16 mouse cellular contexts compared by ENCODE assay signal in the genomic region with DNA sequence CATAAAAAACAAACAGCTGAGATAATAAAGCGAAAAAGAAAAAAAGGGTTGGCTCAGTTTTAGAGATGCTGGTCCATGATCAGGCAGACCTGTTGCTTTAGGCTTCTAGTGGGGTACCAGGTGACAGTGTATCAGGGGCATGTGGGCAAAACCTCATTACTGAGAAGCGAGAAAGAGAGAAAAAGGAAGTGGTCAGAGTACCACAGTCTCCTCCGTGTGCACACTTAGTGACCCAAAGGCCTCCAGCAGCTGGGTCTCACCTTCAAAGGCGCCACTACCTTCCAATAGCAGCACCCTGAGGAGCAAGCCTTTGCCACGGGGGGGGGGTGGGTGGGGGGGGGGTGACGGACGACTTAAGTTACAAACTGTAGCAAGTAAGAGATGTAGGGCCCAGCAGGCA. TPM values are rescaled to one million over a fixed set of nuclear protein-coding genes. Genes with fewer than 3 reads are reported as not detected.
"Had no signal": no experiment of that assay in that cellular context is flagged by ENCODE, and none has a peak within 500 bp of the region (broad histone marks: within the 10 kb centered on the region; RNA-seq: fewer than 3 reads in every experiment).

No protein-coding gene starts in this region.

- ATAC-seq: intestine, postnatal 0 days; liver, embryonic 12.5 days; midbrain, embryonic 13.5 days had no signal

- DNase-seq: kidney, adult 9 months; kidney, postnatal 36 days; layer of hippocampus, adult 9-11 months; layer of hippocampus, postnatal 36 days; lung, embryonic 14.5 days; lung, postnatal 10 days; lung, postnatal 4 days; right cerebral cortex, postnatal 14 days; thymus, postnatal 36 days had no signal

- H3K36me3 ChIP-seq: limb, embryonic 15.5 days; liver, embryonic 12.5 days; midbrain, embryonic 13.5 days; neural tube, embryonic 13.5 days had no signal

- H3K9me3 ChIP-seq: limb, embryonic 15.5 days; liver, embryonic 12.5 days; midbrain, embryonic 13.5 days; neural tube, embryonic 13.5 days had no signal

- H3K4me2 ChIP-seq: limb, embryonic 15.5 days; liver, embryonic 12.5 days; lung, embryonic 14.5 days; midbrain, embryonic 13.5 days had no signal

- H3K27ac ChIP-seq: kidney, postnatal 0 days; limb, embryonic 15.5 days; liver, embryonic 12.5 days; midbrain, embryonic 13.5 days; neural tube, embryonic 13.5 days had no signal

- H3K9ac ChIP-seq: limb, embryonic 15.5 days; liver, embryonic 12.5 days; lung, embryonic 14.5 days; midbrain, embryonic 13.5 days; neural tube, embryonic 13.5 days had no signal

- H3K27me3 ChIP-seq: limb, embryonic 15.5 days had no signal

- H3K4me3 ChIP-seq: limb, embryonic 15.5 days; liver, embryonic 12.5 days; neural tube, embryonic 13.5 days had no signal

RNA-seq across cellular contexts. Expression of a gene that starts 2.5 kb away (rescaled TPM):
- total RNA-seq: megakaryocyte-erythroid progenitor cell, adult 5-6 weeks had no signal
